Mouse (Mus musculus): ENCODE results near the gene Tmprss11b.

DNA sequence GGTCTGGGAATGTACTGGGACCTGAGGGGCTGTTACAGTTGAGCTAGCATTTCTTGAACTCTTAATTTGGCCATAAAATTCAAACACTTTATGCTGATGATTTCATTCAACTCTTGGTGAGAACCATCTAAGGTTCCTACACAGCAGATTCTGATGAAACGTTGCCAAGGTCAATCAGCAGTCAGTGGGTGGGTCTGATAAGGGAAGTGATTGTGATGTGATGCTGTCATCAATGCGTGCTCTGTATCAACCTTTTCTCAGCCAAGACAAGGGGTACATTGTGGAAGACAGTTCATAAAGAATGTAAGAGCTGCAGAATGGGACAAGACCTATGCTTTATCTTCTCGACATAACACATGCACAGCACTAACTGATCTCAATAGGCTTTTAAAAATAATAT, 35.4 kb downstream of the Tmprss11b start:
- TF ChIP-seq CTCF (IDR thresholded peaks at IDR 0.05; ENCODE audit: low read depth) (no peak), EP300 (IDR thresholded peaks at IDR 0.05; ENCODE audit: low read depth) (no peak)

Data from liver, embryonic 14.5 days (tissue).